Mouse (Mus musculus): ENCODE measurements around the gene Cntnap5a. TPM values are rescaled to one million over a fixed set of nuclear protein-coding genes. Genes with fewer than 3 reads are reported as not detected.
"Not testable (repeated sequence)": the region's sequence is repeated elsewhere in the genome, so short reads cannot be mapped to it uniquely, and the experiment has no call there.

Gene Cntnap5a
- total RNA-seq, 1 experiment from 2014 or later, result not detected

GRCm38 (mm10) chr1:116015768-116016167 is 331.2 kb downstream of the Cntnap5a start:
- ATAC-seq (replicated peaks in 1 of 2; ENCODE audit: insufficient read depth in 1 of 2, low FRiP score in 2 of 2, low TSS enrichment in 1 of 2, low read depth in 1 of 2, poor library complexity in 2 of 2, severe bottlenecking in 2 of 2), result no peak

- no peak for ATAC-seq (replicated peaks in 1 of 2; ENCODE audit: insufficient read depth in 1 of 2, low FRiP score in 2 of 2, low TSS enrichment in 1 of 2, low read depth in 1 of 2, poor library complexity in 2 of 2, severe bottlenecking in 2 of 2)
Observed at GRCm38 (mm10) chr1:116029653-116030052, 345.1 kb downstream of the Cntnap5a start.

GRCm38 (mm10) chr1:116035897-116036296 is 351.3 kb downstream of the Cntnap5a start:
- no peak for ATAC-seq (replicated peaks in 1 of 2; ENCODE audit: insufficient read depth in 1 of 2, low FRiP score in 2 of 2, low TSS enrichment in 1 of 2, low read depth in 1 of 2, poor library complexity in 2 of 2, severe bottlenecking in 2 of 2)

- ATAC-seq (replicated peaks in 1 of 2; ENCODE audit: insufficient read depth in 1 of 2, low FRiP score in 2 of 2, low TSS enrichment in 1 of 2, low read depth in 1 of 2, poor library complexity in 2 of 2, severe bottlenecking in 2 of 2), result no peak
Observed at GRCm38 (mm10) chr1:116036894-116037293, 352.3 kb downstream of the Cntnap5a start.

- no peak for ATAC-seq (replicated peaks in 1 of 2; ENCODE audit: insufficient read depth in 1 of 2, low FRiP score in 2 of 2, low TSS enrichment in 1 of 2, low read depth in 1 of 2, poor library complexity in 2 of 2, severe bottlenecking in 2 of 2)
Observed at GRCm38 (mm10) chr1:116044083-116044482, 359.5 kb downstream of the Cntnap5a start.

GRCm38 (mm10) chr1:116107010-116107723 is 422.6 kb downstream of the Cntnap5a start:
- ATAC-seq (replicated peaks in 1 of 2; ENCODE audit: insufficient read depth in 1 of 2, low FRiP score in 2 of 2, low TSS enrichment in 1 of 2, low read depth in 1 of 2, poor library complexity in 2 of 2, severe bottlenecking in 2 of 2), result no peak

GRCm38 (mm10) chr1:116107724-116108058 is 423.1 kb downstream of the Cntnap5a start:
- ATAC-seq (replicated peaks in 1 of 2; ENCODE audit: insufficient read depth in 1 of 2, low FRiP score in 2 of 2, low TSS enrichment in 1 of 2, low read depth in 1 of 2, poor library complexity in 2 of 2, severe bottlenecking in 2 of 2), result no peak

- ATAC-seq (replicated peaks in 1 of 2; ENCODE audit: insufficient read depth in 1 of 2, low FRiP score in 2 of 2, low TSS enrichment in 1 of 2, low read depth in 1 of 2, poor library complexity in 2 of 2, severe bottlenecking in 2 of 2), result no peak
Observed at GRCm38 (mm10) chr1:116108381-116108780, 423.8 kb downstream of the Cntnap5a start.

GRCm38 (mm10) chr1:116125767-116126166 is 441.2 kb downstream of the Cntnap5a start:
- no peak for ATAC-seq (replicated peaks in 1 of 2; ENCODE audit: insufficient read depth in 1 of 2, low FRiP score in 2 of 2, low TSS enrichment in 1 of 2, low read depth in 1 of 2, poor library complexity in 2 of 2, severe bottlenecking in 2 of 2)

DNA sequence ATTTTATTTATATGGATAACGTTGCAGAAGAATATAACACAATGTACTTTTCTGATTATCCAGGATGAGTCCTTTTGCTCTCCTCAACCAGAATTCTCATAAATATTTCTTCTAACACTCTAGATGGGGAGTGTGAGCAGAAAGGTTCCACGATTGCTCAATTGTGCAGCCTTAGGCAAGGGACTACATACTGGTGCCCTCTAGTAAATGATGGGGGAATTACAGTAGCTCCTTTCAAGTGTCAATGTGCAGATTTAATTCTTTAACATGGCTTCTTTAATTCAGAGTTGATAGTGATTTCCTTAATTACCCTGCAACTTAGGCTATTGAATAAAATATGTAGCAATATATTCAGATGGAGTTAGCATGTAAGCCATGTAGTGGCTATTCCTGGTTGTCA is 442.5 kb downstream of the Cntnap5a start:
- no peak for ATAC-seq (replicated peaks in 1 of 2; ENCODE audit: insufficient read depth in 1 of 2, low FRiP score in 2 of 2, low TSS enrichment in 1 of 2, low read depth in 1 of 2, poor library complexity in 2 of 2, severe bottlenecking in 2 of 2)

GRCm38 (mm10) chr1:116128450-116129246 is 444.1 kb downstream of the Cntnap5a start:
- ATAC-seq (replicated peaks in 1 of 2; ENCODE audit: insufficient read depth in 1 of 2, low FRiP score in 2 of 2, low TSS enrichment in 1 of 2, low read depth in 1 of 2, poor library complexity in 2 of 2, severe bottlenecking in 2 of 2), result no peak

DNA sequence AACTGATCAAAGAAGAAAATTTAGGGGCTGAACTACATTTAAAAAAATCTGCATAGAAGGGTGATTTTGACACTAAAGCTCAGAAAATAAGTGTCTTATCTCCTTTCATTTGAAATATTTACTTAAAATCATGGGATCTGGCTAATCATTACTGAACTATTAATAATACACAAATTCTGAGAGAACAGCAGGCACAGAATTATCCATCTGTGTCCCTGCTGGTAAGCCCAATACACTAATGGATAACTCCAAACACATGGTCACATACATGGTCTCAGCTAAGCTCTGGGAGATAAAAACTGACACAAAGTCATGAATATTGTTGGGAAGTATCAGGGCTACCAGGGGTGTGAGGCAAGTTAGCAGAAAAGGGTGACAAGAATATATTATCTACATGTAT is 447.9 kb downstream of the Cntnap5a start:
- no peak for ATAC-seq (replicated peaks in 1 of 2; ENCODE audit: insufficient read depth in 1 of 2, low FRiP score in 2 of 2, low TSS enrichment in 1 of 2, low read depth in 1 of 2, poor library complexity in 2 of 2, severe bottlenecking in 2 of 2)

- no peak for ATAC-seq (replicated peaks in 1 of 2; ENCODE audit: insufficient read depth in 1 of 2, low FRiP score in 2 of 2, low TSS enrichment in 1 of 2, low read depth in 1 of 2, poor library complexity in 2 of 2, severe bottlenecking in 2 of 2)
Observed at GRCm38 (mm10) chr1:116149764-116150369, 465.3 kb downstream of the Cntnap5a start.

DNA sequence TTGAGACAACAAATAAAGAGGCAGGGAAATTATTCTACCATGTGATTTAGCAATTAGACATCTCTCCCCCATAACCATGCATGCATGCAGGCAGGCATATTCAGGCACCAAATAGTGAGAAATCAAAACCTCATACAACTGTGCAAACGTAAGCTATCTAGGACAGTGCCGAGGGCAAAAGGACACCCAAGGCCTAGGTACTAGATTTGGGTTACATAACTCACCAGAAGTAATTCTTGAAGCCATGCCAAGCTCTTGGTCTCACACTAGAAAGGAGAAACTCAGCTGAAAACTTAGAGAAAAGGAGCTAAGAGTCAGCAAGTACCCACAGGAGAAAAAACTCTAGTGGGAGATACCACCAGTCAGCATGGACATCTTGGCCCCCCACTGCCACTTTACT is 499.9 kb downstream of the Cntnap5a start:
- ATAC-seq (replicated peaks in 1 of 2; ENCODE audit: insufficient read depth in 1 of 2, low FRiP score in 2 of 2, low TSS enrichment in 1 of 2, low read depth in 1 of 2, poor library complexity in 2 of 2, severe bottlenecking in 2 of 2), result no peak

GRCm38 (mm10) chr1:116188142-116188541 is 503.6 kb downstream of the Cntnap5a start:
- ATAC-seq (replicated peaks in 1 of 2; ENCODE audit: insufficient read depth in 1 of 2, low FRiP score in 2 of 2, low TSS enrichment in 1 of 2, low read depth in 1 of 2, poor library complexity in 2 of 2, severe bottlenecking in 2 of 2), result not testable (repeated sequence)

DNA sequence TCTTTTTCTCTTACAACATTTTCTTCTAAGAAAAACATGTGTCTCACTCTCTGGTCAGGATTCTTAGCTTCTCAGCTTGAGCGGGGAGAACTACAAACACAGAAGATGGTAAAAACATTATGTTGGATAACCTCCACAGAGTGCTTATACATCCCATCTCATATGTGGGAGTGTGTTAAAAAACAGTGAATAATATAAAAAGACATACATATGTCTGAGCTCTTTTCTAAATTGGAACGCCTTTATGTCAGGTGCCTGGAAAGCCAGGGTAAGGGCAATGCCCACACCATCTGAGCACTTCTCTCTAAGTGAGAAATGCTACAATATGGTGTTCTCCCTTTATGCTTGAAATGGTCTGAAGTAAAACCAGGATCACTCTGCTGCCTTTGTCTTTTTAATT is 507.7 kb downstream of the Cntnap5a start:
- ATAC-seq (replicated peaks in 1 of 2; ENCODE audit: insufficient read depth in 1 of 2, low FRiP score in 2 of 2, low TSS enrichment in 1 of 2, low read depth in 1 of 2, poor library complexity in 2 of 2, severe bottlenecking in 2 of 2), result no peak

- ATAC-seq (replicated peaks in 1 of 2; ENCODE audit: insufficient read depth in 1 of 2, low FRiP score in 2 of 2, low TSS enrichment in 1 of 2, low read depth in 1 of 2, poor library complexity in 2 of 2, severe bottlenecking in 2 of 2), result no peak
Observed at GRCm38 (mm10) chr1:116216883-116217282, 532.3 kb downstream of the Cntnap5a start.

DNA sequence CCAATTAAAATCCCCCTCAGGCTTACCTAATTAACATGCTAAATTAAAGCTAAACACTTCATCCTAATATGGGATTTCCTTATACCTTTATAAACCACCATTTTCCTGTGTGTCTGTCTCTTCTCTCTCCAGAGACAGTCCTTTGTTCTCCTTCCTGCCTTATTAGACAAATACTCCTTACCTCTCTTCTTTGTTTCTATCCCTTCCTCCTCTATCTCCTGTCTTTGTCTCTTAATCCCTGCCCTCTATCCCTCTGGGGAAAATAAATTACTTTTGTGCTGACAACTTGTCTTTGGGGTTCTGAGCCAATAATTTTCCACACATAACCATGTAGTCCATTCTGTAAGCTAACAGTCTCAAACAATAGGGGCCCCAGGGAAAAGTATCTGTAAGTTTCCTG is 556.0 kb downstream of the Cntnap5a start:
- no peak for ATAC-seq (replicated peaks in 1 of 2; ENCODE audit: insufficient read depth in 1 of 2, low FRiP score in 2 of 2, low TSS enrichment in 1 of 2, low read depth in 1 of 2, poor library complexity in 2 of 2, severe bottlenecking in 2 of 2)

All from hematopoietic stem cell, adult 5-6 weeks (primary cell).